Mouse (Mus musculus) layer of hippocampus, postnatal 25 days (tissue): ENCODE results near the gene Hsd17b7. TPM values are rescaled to one million over a fixed set of nuclear protein-coding genes. Genes with fewer than 3 reads are reported as not detected.
"Not testable (repeated sequence)": the region's sequence is repeated elsewhere in the genome, so short reads cannot be mapped to it uniquely, and the experiment has no call there.

ENCODE experiments used
- DNase-seq, 2 experiments: peaks; one replicate each; pipeline ENCODE4 v3.0.0; 2022; ENCODE audit warnings: mixed read lengths in 2 of 2, low spot score in 1 of 2; ENCODE audit errors: extremely low spot score in 1 of 2
- total RNA-seq, 2 experiments: library from RNA; stranded (reverse); gene quantifications; 2 replicates each; pipeline ENCODE4 v1.2.3; 2021

The Hsd17b7 gene
- 10 to 100 TPM; 17.4 to 19.2 TPM for total RNA-seq

DNA sequence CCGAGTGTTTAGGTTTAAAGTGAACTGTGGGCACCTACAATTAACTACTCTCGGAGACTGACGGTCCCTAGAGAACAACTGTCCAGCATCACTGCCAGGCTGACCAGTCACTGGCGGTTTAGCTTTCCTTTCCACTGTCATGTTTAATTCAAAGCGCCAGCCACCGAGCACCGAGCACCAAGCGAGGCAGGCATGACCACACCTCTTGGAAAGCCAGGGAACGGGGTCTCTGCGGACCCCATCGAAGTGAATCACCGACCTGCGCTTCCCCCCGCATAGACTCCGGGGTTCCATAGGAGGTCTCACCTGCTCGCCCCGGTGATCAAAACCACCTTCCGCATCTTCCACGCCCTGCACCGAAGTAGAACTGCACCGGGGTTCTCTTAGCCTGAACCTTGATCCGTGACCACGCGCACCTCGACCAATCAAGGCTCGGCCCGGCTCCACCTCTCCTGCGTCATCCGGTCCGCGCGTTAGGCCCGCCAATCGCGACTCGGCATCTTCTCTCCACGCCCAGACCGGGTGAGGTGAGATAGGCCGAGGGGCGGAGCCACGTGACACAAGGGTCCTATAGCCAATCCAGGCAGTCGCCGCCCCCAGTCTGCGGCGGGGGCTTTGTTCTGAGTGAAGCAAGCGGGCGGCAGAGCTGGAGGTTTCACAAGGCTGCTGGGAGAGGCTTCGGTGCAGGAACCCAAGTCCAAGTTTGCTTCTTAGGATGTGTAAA, at the start of gene Hsd17b7:
Hsd17b7 (minus strand) TSS at position 450 of the 724 bp plus-strand sequence.
- DNase-seq = peak; percentile 85 to 92

DNA sequence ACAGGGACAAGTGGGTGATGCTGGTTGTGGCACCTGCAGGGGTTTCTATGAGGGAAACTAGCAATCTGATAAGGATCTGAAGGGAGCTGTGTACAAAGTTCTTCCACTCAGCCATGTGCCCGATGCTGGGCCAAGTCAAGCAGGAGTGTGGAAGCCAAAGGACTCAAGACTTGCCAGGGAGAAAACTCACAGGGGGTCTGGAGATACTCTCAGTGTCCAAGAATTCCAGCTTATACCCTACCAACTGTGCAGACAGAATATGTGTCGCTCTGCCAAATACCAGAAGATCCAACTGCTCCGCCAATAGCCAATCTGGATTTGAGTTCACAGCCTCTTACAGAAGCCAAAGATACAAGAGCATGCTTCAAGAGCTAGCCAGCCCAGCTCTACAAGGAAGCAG, 45.7 kb upstream of the Hsd17b7 start:
- DNase-seq = no peak

DNA sequence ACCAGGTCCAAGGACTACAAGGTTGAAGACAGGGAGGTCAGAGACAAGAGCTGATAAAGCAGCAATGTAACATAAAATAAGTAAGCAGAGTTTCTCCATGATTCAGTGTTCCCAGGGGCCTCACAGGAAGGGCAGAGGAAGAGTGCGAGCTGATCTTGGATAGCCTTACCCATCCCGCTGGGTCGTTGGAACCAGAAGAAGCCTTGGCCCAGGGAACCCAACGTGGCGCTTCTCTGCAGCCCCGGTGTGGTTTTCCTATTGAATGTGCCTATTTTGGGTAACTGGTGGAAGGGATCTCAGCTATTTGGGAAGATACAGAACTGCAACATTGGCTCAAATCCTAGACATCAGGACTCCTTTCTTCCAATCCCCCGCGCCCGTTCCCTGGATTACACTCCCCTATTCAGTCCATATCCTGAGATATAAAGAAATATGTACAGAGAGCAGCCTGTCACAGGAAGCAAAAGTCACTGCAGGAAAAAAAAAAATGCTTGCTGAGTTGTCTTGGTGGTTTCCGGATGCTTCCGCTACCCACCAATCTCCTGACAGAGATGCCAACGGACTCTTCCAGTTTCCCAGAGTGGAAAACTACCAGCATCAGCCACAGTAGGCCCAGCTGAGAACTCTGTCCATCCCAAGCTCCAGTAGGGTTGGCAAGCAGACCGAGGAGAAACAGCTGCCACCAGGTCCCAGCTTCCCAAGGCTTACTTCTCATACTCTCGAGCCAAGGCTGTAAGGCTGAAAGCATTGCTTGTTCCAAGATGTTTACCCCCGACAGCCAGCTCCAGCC, 41.9 kb upstream of the Hsd17b7 start:
- DNase-seq = no peak

- no peak for DNase-seq
Observed at GRCm38 (mm10) chr1:170009296-170009695, 40.3 kb upstream of the Hsd17b7 start.

GRCm38 (mm10) chr1:170008432-170009220, 39.6 kb upstream of the Hsd17b7 start:
- no peak for DNase-seq

DNA sequence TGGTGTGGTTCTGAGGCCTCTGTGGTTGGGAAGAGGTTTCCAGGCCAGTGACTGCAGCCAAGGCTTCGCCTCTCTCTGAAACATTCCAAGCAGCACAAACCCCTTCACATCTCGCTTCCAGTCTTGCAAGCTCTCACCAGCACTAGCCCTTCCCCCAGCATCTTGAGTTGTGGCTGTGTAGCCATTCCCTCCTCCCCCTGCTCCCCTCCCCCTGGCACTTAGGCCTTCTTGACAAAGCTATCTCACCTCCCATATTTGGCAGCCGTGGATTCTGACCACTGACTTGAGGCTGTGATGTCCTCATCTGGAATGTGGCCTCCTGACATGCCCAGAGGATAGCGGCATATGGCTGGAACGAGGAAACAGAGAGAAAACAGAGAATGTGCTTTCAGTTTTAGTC, 37.5 kb upstream of the Hsd17b7 start:
- DNase-seq = no peak

DNA sequence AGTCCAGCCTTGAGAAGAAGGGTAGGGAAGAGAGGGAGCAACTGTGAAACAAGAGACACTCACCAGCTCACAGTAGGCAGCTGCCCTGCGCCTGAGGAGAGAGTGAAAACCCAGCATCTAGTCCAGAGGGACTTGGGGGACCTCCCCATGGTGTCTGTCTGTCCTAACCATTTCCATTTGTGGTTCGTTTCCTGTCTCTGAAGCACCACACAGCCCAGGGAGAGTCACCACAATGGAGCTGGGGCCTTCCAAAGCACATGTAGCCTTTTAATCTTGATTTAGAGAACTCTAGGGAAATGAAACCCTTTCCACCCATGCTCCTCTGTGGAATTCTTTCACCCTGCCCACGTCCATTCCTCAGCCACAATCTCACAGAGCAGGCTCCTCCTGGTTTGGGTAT, 36.3 kb upstream of the Hsd17b7 start:
- no peak for DNase-seq

GRCm38 (mm10) chr1:169993901-169994300, 24.9 kb upstream of the Hsd17b7 start:
- DNase-seq = not testable (repeated sequence)

DNA sequence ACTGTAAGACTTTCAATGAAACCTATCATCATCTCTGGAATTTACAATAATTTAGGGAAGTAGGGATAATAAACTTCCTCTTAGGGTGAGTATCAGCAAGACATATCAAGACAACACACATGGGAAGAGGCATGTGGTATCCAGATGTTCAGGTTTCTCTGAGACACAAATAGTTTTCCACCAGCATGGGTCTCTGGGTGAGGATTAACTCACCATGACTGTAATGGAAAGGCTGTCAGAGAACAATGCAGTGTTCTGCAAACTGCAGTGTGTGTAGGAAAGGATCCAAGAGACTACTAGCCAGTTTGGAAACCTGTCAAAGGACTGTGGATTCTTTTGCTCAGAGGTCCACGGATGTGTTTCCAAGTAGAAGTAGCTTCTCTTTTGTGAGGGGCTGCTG, 17.1 kb upstream of the Hsd17b7 start:
- DNase-seq = no peak

GRCm38 (mm10) chr1:169977621-169978020, 8.6 kb upstream of the Hsd17b7 start:
- no peak for DNase-seq

DNA sequence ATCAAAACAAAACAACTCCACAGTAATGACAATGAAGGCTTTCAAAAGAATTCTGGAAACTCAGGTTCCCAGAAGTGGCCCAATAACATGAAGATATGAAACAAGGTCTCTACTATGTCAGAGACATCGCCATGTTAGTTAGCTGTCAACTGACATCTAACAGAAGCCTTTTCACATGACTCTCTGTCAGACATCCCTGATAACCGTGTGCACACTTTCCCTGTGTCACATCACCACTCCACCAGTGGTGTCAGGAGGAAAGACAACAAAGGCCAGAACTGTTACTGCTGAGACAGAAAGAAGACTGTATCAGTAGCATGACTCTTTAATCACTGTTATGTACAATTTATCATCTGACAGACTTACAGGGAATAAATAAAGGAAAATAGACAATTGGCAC, 3.0 kb upstream of the Hsd17b7 start:
- DNase-seq = no peak

GRCm38 (mm10) chr1:169970936-169971335, 1.9 kb upstream of the Hsd17b7 start:
- DNase-seq = no peak

- DNase-seq = no peak
Observed at GRCm38 (mm10) chr1:169969516-169969886, 460 bp upstream of the Hsd17b7 start.

DNA sequence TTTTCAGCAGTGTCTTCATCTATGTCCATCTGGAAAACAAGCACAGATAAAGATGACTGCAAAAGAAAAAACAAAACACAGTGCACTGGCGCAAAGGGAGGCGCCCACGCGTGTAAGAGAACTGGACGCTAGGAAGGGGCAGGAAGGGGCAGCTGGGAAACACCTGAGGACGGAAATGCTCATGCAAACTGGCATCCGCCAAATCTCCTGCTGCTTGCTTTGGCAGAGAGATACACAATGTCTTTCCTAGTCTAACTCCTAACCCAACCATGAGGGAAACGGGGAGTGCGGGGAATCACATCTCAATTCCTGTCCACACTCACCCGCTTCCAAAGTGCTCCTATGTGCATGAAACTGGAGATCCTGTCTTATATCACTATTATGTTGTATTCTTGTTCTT, 15.9 kb downstream of the Hsd17b7 start:
- no peak for DNase-seq

- DNase-seq = no peak
Observed at GRCm38 (mm10) chr1:169952636-169953035, 16.4 kb downstream of the Hsd17b7 start.

DNA sequence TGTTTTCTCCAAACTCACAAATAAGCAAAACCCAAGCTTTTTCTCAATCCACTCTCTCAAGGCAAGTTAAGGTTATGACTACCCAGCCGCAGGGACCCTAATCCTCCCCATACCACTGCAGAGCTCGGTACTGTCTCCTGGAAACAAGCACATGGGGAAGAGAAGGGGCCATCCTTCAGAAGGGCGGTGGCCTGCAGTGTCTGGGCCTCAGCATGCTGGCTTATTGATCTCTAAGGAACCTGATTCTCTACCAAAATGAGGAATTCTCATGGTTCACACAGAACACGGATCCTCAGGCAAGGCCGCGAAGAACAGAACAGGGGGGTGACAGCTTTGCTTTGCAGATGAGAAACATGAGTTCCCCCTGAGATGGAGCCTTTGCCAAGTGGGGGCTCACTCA, 17.5 kb downstream of the Hsd17b7 start:
- DNase-seq = no peak

- DNase-seq = no peak
Observed at GRCm38 (mm10) chr1:169950651-169951050, 18.4 kb downstream of the Hsd17b7 start.

DNA sequence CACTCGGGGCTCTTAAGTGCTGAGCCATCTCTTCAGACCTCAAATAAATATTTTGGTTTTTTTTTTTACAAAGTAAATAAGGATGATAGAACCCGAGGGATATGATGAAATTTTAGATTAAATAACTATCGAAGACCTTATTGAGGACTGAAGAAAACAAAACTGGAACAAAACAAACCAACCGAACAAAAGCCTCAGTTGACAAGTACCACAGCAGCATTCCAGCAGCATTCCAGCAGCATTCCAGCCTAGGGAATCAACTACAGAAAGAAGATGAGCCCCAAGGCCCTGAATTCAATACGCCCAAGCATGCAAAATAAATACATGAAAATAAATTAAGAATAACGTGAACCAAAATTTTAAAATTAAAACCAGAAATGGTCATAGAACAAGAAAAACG, 19.1 kb downstream of the Hsd17b7 start:
- DNase-seq = no peak

GRCm38 (mm10) chr1:169948866-169949265, 20.2 kb downstream of the Hsd17b7 start:
- DNase-seq = no peak

DNA sequence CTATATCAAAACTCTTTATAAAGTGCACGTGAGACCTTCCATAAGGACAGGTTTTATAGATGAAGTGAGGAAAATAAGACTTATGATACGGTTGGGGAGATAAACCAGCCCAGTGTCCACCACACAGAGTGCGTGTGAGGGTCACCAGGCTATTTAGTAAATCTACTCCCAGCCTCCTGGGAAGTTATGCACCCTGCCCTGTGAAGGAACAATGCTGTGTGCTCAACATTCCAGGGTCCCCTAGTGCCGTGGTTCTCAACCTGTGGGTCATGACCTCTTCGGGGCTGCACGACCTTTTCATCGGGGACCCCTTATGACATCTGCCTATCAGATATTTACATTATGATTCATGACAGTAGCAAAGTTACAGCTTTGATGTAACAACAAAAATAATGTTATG, 20.8 kb downstream of the Hsd17b7 start:
- no peak for DNase-seq

- no peak for DNase-seq
Observed at GRCm38 (mm10) chr1:169947654-169948053, 21.4 kb downstream of the Hsd17b7 start.
